Comparison of ENCODE assay signal across 34 mouse cellular contexts in genomic region chr9:72851541-72851940, GRCm38 (mm10).
"Had no signal": no experiment of that assay in that cellular context is flagged by ENCODE, and none has a peak within 500 bp of the region (broad histone marks: within the 10 kb centered on the region; RNA-seq: fewer than 3 reads in every experiment).

No protein-coding gene starts in this region.

- DNase-seq: heart, postnatal 10 days; heart, postnatal 14 days; heart, postnatal 36 days; heart, postnatal 4 days; kidney, adult 11 months; kidney, adult 18-20 months; kidney, adult 2 months; kidney, adult 8-10 months; kidney, adult 9 months; kidney, postnatal 10 days; kidney, postnatal 14 days; kidney, postnatal 25 days; kidney, postnatal 36 days; kidney, postnatal 4 days; layer of hippocampus, adult 9-11 months; layer of hippocampus, postnatal 36 days had no signal

- H3K9me3 ChIP-seq: heart, embryonic 13.5 days; heart, embryonic 15.5 days; hindbrain, embryonic 12.5 days; hindbrain, embryonic 13.5 days; hindbrain, embryonic 15.5 days; intestine, embryonic 15.5 days; kidney, embryonic 15.5 days had no signal

- H3K36me3 ChIP-seq: hindbrain, embryonic 15.5 days; intestine, embryonic 15.5 days had no signal

- H3K9ac ChIP-seq: heart, embryonic 13.5 days; heart, embryonic 15.5 days; hindbrain, embryonic 12.5 days; hindbrain, embryonic 13.5 days; hindbrain, embryonic 14.5 days; hindbrain, embryonic 15.5 days; intestine, embryonic 15.5 days; kidney, embryonic 15.5 days had no signal

- ATAC-seq: hindbrain, embryonic 16.5 days; hindbrain, postnatal 0 days; inflammation-experienced regulatory T-cells, adult 6 months; intestine, embryonic 15.5 days; intestine, embryonic 16.5 days; intestine, postnatal 0 days had no signal

- H3K4me1 ChIP-seq: heart, embryonic 15.5 days; intestine, embryonic 15.5 days; kidney, embryonic 15.5 days had no signal

- H3K27ac ChIP-seq: heart, embryonic 13.5 days; heart, embryonic 15.5 days; hindbrain, embryonic 10.5 days; hindbrain, embryonic 12.5 days; hindbrain, embryonic 13.5 days; hindbrain, embryonic 14.5 days; hindbrain, embryonic 15.5 days; hindbrain, postnatal 0 days; intestine, embryonic 15.5 days; kidney, embryonic 15.5 days; kidney, postnatal 0 days; layer of hippocampus, adult 2 months; left cerebral cortex, adult 2 months had no signal

- H3K4me2 ChIP-seq: heart, embryonic 11.5 days; heart, embryonic 13.5 days; heart, embryonic 15.5 days; hindbrain, embryonic 12.5 days; hindbrain, embryonic 13.5 days; hindbrain, embryonic 14.5 days; hindbrain, embryonic 15.5 days; intestine, embryonic 15.5 days; kidney, embryonic 15.5 days had no signal

- H3K4me3 ChIP-seq: heart, embryonic 13.5 days; heart, embryonic 15.5 days; hindbrain, embryonic 10.5 days; hindbrain, embryonic 12.5 days; hindbrain, embryonic 13.5 days; hindbrain, embryonic 15.5 days; intestine, embryonic 15.5 days; kidney, embryonic 15.5 days; layer of hippocampus, adult 2 months; left cerebral cortex, adult 2 months had no signal

- H3K27me3 ChIP-seq: heart, embryonic 13.5 days; heart, embryonic 15.5 days; hindbrain, embryonic 12.5 days; hindbrain, embryonic 15.5 days; intestine, embryonic 15.5 days; kidney, embryonic 15.5 days had no signal
